Comparison of ENCODE assay signal across 10 mouse cellular contexts in the genomic region with DNA sequence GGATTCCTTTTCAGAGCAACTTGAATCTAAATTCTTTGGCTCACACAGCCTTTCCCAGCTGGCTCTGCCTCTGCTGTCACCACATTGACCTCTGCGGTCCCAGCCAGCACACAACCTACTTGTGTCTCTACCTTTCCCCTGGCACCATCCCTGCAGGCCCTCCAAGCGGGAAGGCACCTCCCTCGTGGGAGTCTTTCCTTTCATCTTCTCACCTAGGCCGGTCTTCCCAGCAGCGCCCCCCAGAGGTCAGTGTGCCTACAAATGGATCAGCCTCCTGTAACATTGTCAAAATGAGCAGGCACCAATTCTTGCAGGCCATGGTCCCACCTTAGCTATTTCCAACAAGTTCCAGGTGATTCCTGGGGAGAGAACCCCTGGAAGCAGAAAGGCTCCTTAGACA.
A peak's percentile ranks its signal among the peaks of the same experiment; 100 is the strongest.
DNase-seq lines count a peak whose midpoint lies in the region; ATAC-seq and TF ChIP-seq lines count a peak whose summit lies in the region.
"Had no signal": no experiment of that assay in that cellular context is flagged by ENCODE, and none has a peak within 500 bp of the region (broad histone marks: within the 10 kb centered on the region; RNA-seq: fewer than 3 reads in every experiment).

No protein-coding gene starts in this region.

- no peaks in the 10 kb centered on the region for H3K9me3 ChIP-seq in heart, embryonic 11.5 days (replicated peaks; ENCODE audit: control insufficient read depth, low read length)
- no peaks in the 10 kb centered on the region for H3K9me3 ChIP-seq in liver, embryonic 14.5 days (ENCODE audit: control insufficient read depth, low read length)
- H3K9me3 ChIP-seq in ES-E14 (ENCODE audit: control insufficient read depth, insufficient read depth, low read depth, low read length): no peaks in the 10 kb centered on the region

- peak; percentile 26; the same call in 1 of the 2 replicates for TF ChIP-seq CTCF in liver, embryonic 14.5 days (IDR thresholded peaks at IDR 0.05; ENCODE audit: low read depth)
- 0 out of 2 replicates have a peak, but pooled peaks have one; percentile 20 for TF ChIP-seq CTCF in bone marrow macrophage, adult 2 months (IDR thresholded peaks at IDR 0.05; ENCODE audit: low read depth, low read length)

- H3K4me3 ChIP-seq in heart, embryonic 11.5 days (ENCODE audit: low read depth, low read length): no peak overlapping the region
- no peak overlapping the region for H3K4me3 ChIP-seq in liver, embryonic 14.5 days (ENCODE audit: insufficient read depth in 1 of 2, low read depth in 2 of 2, low read length in 2 of 2)
- H3K4me3 ChIP-seq in ES-E14 (ENCODE audit: insufficient read depth in 1 of 2, low read depth in 1 of 2, low read length in 2 of 2, poor library complexity in 1 of 2, severe bottlenecking in 1 of 2): no peak overlapping the region
- H3K4me3 ChIP-seq in bone marrow macrophage, adult 2 months (ENCODE audit: insufficient read depth, low read length): no peak overlapping the region

- ATAC-seq in heart, embryonic 11.5 days (replicated peaks; ENCODE audit: insufficient number of reproducible peaks, low FRiP score, low TSS enrichment): no peak
- no peak for ATAC-seq in liver, embryonic 14.5 days (ENCODE audit: insufficient read depth)
- ATAC-seq: Patski had no signal

- no peak overlapping the region for H3K9ac ChIP-seq in heart, embryonic 11.5 days (ENCODE audit: low read depth, low read length)
- H3K9ac ChIP-seq in liver, embryonic 14.5 days (replicated peaks): no peak overlapping the region
- no peak overlapping the region for H3K9ac ChIP-seq in ES-E14 (ENCODE audit: insufficient read depth, low read depth, low read length, poor library complexity, severe bottlenecking)

- TF ChIP-seq EP300 in liver, embryonic 14.5 days (IDR thresholded peaks at IDR 0.05; ENCODE audit: low read depth): no peak

- DNase-seq in heart, postnatal 10 days: peak; percentile 15 to 32
- no peak for DNase-seq in liver, embryonic 14.5 days (ENCODE audit: low read depth in 3 of 3, low spot score in 3 of 3)
- no peak for DNase-seq in liver
- peak; percentile 54 for DNase-seq in ES-E14 (ENCODE audit: low read depth, low spot score)
- DNase-seq in ovary, postnatal 36 days (ENCODE audit: low spot score): no peak
- DNase-seq: lung, adult 18-20 months; retina, postnatal 1 day had no signal

- no peaks in the 10 kb centered on the region for H3K36me3 ChIP-seq in heart, embryonic 11.5 days (ENCODE audit: control insufficient read depth, insufficient read depth, low read length)
- H3K36me3 ChIP-seq in liver, embryonic 14.5 days (replicated peaks; ENCODE audit: control insufficient read depth, insufficient read depth, low read depth): no peaks in the 10 kb centered on the region
- no peaks in the 10 kb centered on the region for H3K36me3 ChIP-seq in ES-E14 (ENCODE audit: control insufficient read depth, insufficient read depth, low read length, poor library complexity, severe bottlenecking)

- 30% methylated on average over 5 of the region's 5 CpGs for WGBS in heart, embryonic 11.5 days (ENCODE audit: insufficient replicate concordance)
- WGBS in liver, embryonic 14.5 days (ENCODE audit: insufficient replicate concordance): 25% methylated on average over 5 of the region's 5 CpGs

- H3K27ac ChIP-seq in heart, embryonic 11.5 days (ENCODE audit: low read depth, low read length): no peak overlapping the region
- H3K27ac ChIP-seq in liver, embryonic 14.5 days: no peak overlapping the region
- no peak overlapping the region for H3K27ac ChIP-seq in ES-E14 (ENCODE audit: insufficient read depth, low read depth, low read length, poor library complexity, severe bottlenecking)
- no peak overlapping the region for H3K27ac ChIP-seq in bone marrow macrophage, adult 2 months (ENCODE audit: insufficient read depth, low read depth, low read length)

- H3K4me2 ChIP-seq in heart, embryonic 11.5 days: no peak overlapping the region
- H3K4me2 ChIP-seq in liver, embryonic 14.5 days (ENCODE audit: low read depth): no peak overlapping the region

- intact Hi-C loops in heart, postnatal 10 days (cut with DNase I): no loop called here

- in situ Hi-C loops in ES-E14 (cut with MboI; ENCODE audit: low sequenced_read_pairs in 2 of 2, unreplicated experiment in 2 of 2): no loop called here

- no peaks in the 10 kb centered on the region for H3K4me1 ChIP-seq in heart, embryonic 11.5 days (ENCODE audit: control insufficient read depth, insufficient read depth, low read length)
- H3K4me1 ChIP-seq in liver, embryonic 14.5 days (replicated peaks; ENCODE audit: control insufficient read depth in 2 of 2, insufficient read depth in 2 of 2, low read length in 1 of 2): no peaks in the 10 kb centered on the region
- H3K4me1 ChIP-seq in ES-E14 (ENCODE audit: control insufficient read depth in 2 of 2, insufficient read depth in 2 of 2, low read length in 2 of 2, poor library complexity in 1 of 2): no peaks in the 10 kb centered on the region; a peak in 1 of 4 replicates
- H3K4me1 ChIP-seq in bone marrow macrophage, adult 2 months (ENCODE audit: control insufficient read depth, insufficient read depth, low read length): no peaks in the 10 kb centered on the region

- TF ChIP-seq POLR2A in bone marrow macrophage, adult 2 months (IDR thresholded peaks at IDR 0.05; ENCODE audit: borderline replicate concordance, low read depth, low read length): no peak

- no peaks in the 10 kb centered on the region for H3K27me3 ChIP-seq in heart, embryonic 11.5 days (ENCODE audit: control insufficient read depth, insufficient read depth, low read length)
- no peaks in the 10 kb centered on the region for H3K27me3 ChIP-seq in liver, embryonic 14.5 days (ENCODE audit: control insufficient read depth, insufficient read depth, low read length)

TF ChIP-seq in ES-E14, 5 proteins besides CTCF, POLR2A, EP300 and RAD21:
- TF ChIP-seq CHD2 (IDR thresholded peaks at IDR 0.05; ENCODE audit: low read depth, low read length): no peak
- TF ChIP-seq MAFK (IDR thresholded peaks at IDR 0.05; ENCODE audit: insufficient read depth, low read depth, low read length): no peak
- no peak for TF ChIP-seq HCFC1 (IDR thresholded peaks at IDR 0.05; ENCODE audit: borderline replicate concordance, insufficient read depth, low read length)
- no peak for TF ChIP-seq ZC3H11A (IDR thresholded peaks at IDR 0.05; ENCODE audit: borderline replicate concordance, low read depth, low read length)
- no peak for TF ChIP-seq ZNF384 (IDR thresholded peaks at IDR 0.05; ENCODE audit: low read depth, low read length)
TF ChIP-seq in ES-E14: peak in this region for 0.

Comparison
In these comparisons a context has a peak if more than half of its experiments do, and no peak if none do; other contexts are left out.
1. DNase-seq: peak in heart, postnatal 10 days (2 of 2) and ES-E14 (single experiment); none in liver, embryonic 14.5 days (0 of 3), liver (single experiment) and ovary, postnatal 36 days (single experiment).